Mouse (Mus musculus): ENCODE measurements around the gene Cpne6. TPM values are rescaled to one million over a fixed set of nuclear protein-coding genes. Genes with fewer than 3 reads are reported as not detected.

Gene Cpne6
- polyA plus RNA-seq, 1 experiment from 2014 or later: 6.4 TPM

- peak within 1 kb of the TSS; percentile 50 for H3K4me3 ChIP-seq
- peak within 1 kb of the TSS; percentile 62 for H3K9ac ChIP-seq
- peak within 1 kb of the TSS; percentile 69 for H3K4me2 ChIP-seq
- peak within 1 kb of the TSS; percentile 84 for H3K27ac ChIP-seq (replicated peaks)
- ATAC-seq (ENCODE audit: low FRiP score, low read depth): peak; percentile 90
- under 1% methylated on average over 31 of the region's 32 CpGs for WGBS
- no peaks in the 10 kb centered on the region for H3K9me3 ChIP-seq
- no peaks in the 10 kb centered on the region for H3K27me3 ChIP-seq
- peaks cover 7% of the 10 kb centered on the region; the same call in 1 of the 2 replicates for H3K36me3 ChIP-seq
- H3K4me1 ChIP-seq (replicated peaks): peaks cover 28% of the 10 kb centered on the region
Observed at GRCm38 (mm10) chr14:55540067-55540786, 30.0 kb downstream of the Cpne6 start, which contains the start of gene Pck2. Pck2 (plus strand) TSS chr14:55540266.

- Histone ChIP-seq H3K4me1 (replicated peaks) (peaks cover 28% of the 10 kb centered on the region), H3K27me3 (no peaks in the 10 kb centered on the region), H3K9ac (peak overlapping the region; percentile 62), H3K4me3 (peak overlapping the region; percentile 50), H3K36me3 (peaks cover 8% of the 10 kb centered on the region; the same call in 1 of the 2 replicates), H3K9me3 (no peaks in the 10 kb centered on the region), H3K4me2 (peak overlapping the region; percentile 69), H3K27ac (replicated peaks) (peak overlapping the region; percentile 84)
- peak; percentile 58 for ATAC-seq (ENCODE audit: low FRiP score, low read depth)
- WGBS: 6% methylated on average over 10 of the region's 10 CpGs
Observed at GRCm38 (mm10) chr14:55540787-55541321, 30.6 kb downstream of the Cpne6 start.

GRCm38 (mm10) chr14:55542268-55542667 lies 32.0 kb downstream of the Cpne6 start:
- 96% methylated on average over 12 of the region's 12 CpGs for WGBS
- no peak overlapping the region for H3K9ac ChIP-seq
- H3K4me3 ChIP-seq: no peak overlapping the region
- H3K4me1 ChIP-seq (replicated peaks): peaks cover 28% of the 10 kb centered on the region
- no peak overlapping the region for H3K4me2 ChIP-seq
- no peaks in the 10 kb centered on the region for H3K9me3 ChIP-seq
- no peaks in the 10 kb centered on the region for H3K27me3 ChIP-seq
- no peak for ATAC-seq (ENCODE audit: low FRiP score, low read depth)
- peaks cover 16% of the 10 kb centered on the region; the same call in 1 of the 2 replicates for H3K36me3 ChIP-seq
- H3K27ac ChIP-seq (replicated peaks): no peak overlapping the region

- Histone ChIP-seq H3K36me3 (peaks cover 27% of the 10 kb centered on the region), H3K9ac (no peak overlapping the region), H3K4me3 (no peak overlapping the region), H3K9me3 (no peaks in the 10 kb centered on the region), H3K4me2 (no peak overlapping the region), H3K4me1 (replicated peaks) (peaks cover 28% of the 10 kb centered on the region), H3K27ac (replicated peaks) (no peak overlapping the region), H3K27me3 (no peaks in the 10 kb centered on the region)
- 59% methylated on average over 9 of the region's 9 CpGs for WGBS
- no peak for ATAC-seq (ENCODE audit: low FRiP score, low read depth)
Observed at GRCm38 (mm10) chr14:55544334-55544733, 34.1 kb downstream of the Cpne6 start.

- H3K4me1 ChIP-seq (replicated peaks): no peaks in the 10 kb centered on the region
- no peaks in the 10 kb centered on the region for H3K27me3 ChIP-seq
- H3K9me3 ChIP-seq: no peaks in the 10 kb centered on the region
- WGBS: 81% methylated on average over 6 of the region's 6 CpGs
- ATAC-seq (ENCODE audit: low FRiP score, low read depth): no peak
- no peak overlapping the region for H3K4me2 ChIP-seq
- H3K9ac ChIP-seq: no peak overlapping the region
- no peak overlapping the region for H3K27ac ChIP-seq (replicated peaks)
- H3K36me3 ChIP-seq: peaks cover 20% of the 10 kb centered on the region
- no peak overlapping the region for H3K4me3 ChIP-seq
Observed at GRCm38 (mm10) chr14:55550191-55550590, 39.9 kb downstream of the Cpne6 start.

GRCm38 (mm10) chr14:55551347-55551746 lies 41.1 kb downstream of the Cpne6 start:
- 67% methylated on average over 5 of the region's 5 CpGs for WGBS
- Histone ChIP-seq H3K4me2 (no peak overlapping the region), H3K27ac (replicated peaks) (no peak overlapping the region), H3K4me3 (no peak overlapping the region), H3K4me1 (replicated peaks) (no peaks in the 10 kb centered on the region), H3K9ac (no peak overlapping the region), H3K27me3 (no peaks in the 10 kb centered on the region), H3K9me3 (no peaks in the 10 kb centered on the region), H3K36me3 (peaks cover 14% of the 10 kb centered on the region)
- ATAC-seq (ENCODE audit: low FRiP score, low read depth): no peak

- H3K4me1 ChIP-seq (replicated peaks): no peaks in the 10 kb centered on the region
- H3K36me3 ChIP-seq: peaks cover 11% of the 10 kb centered on the region
- 92% methylated on average over 8 of the region's 8 CpGs for WGBS
- ATAC-seq (ENCODE audit: low FRiP score, low read depth): no peak
- H3K4me2 ChIP-seq: no peak overlapping the region
- H3K27ac ChIP-seq (replicated peaks): no peak overlapping the region
- H3K4me3 ChIP-seq: no peak overlapping the region
- H3K9ac ChIP-seq: no peak overlapping the region
- no peaks in the 10 kb centered on the region for H3K9me3 ChIP-seq
- H3K27me3 ChIP-seq: no peaks in the 10 kb centered on the region
Observed at GRCm38 (mm10) chr14:55551794-55552193, 41.5 kb downstream of the Cpne6 start.

- no peaks in the 10 kb centered on the region for H3K27me3 ChIP-seq
Observed at GRCm38 (mm10) chr14:55554635-55555034, 44.4 kb downstream of the Cpne6 start.

GRCm38 (mm10) chr14:55555788-55556187 lies 45.5 kb downstream of the Cpne6 start:
- Histone ChIP-seq H3K9ac (no peak overlapping the region), H3K4me3 (no peak overlapping the region), H3K9me3 (no peaks in the 10 kb centered on the region), H3K27ac (replicated peaks) (no peak overlapping the region), H3K27me3 (no peaks in the 10 kb centered on the region), H3K4me2 (no peak overlapping the region), H3K36me3 (no peaks in the 10 kb centered on the region), H3K4me1 (replicated peaks) (peaks cover 7% of the 10 kb centered on the region)
- ATAC-seq (ENCODE audit: low FRiP score, low read depth): no peak
- 86% methylated on average over 3 of the region's 3 CpGs for WGBS

More at GRCm38 (mm10) chr14:55554635-55555034, 44.4 kb downstream of the Cpne6 start:
- Histone ChIP-seq H3K4me3 (no peak overlapping the region), H3K36me3 (no peaks in the 10 kb centered on the region), H3K4me2 (no peak overlapping the region), H3K9me3 (no peaks in the 10 kb centered on the region), H3K9ac (no peak overlapping the region), H3K4me1 (replicated peaks) (peaks cover 7% of the 10 kb centered on the region), H3K27ac (replicated peaks) (no peak overlapping the region)
- ATAC-seq (ENCODE audit: low FRiP score, low read depth): no peak

GRCm38 (mm10) chr14:55557003-55557402 lies 46.8 kb downstream of the Cpne6 start:
- Histone ChIP-seq H3K27me3 (no peaks in the 10 kb centered on the region), H3K9ac (no peak overlapping the region), H3K36me3 (no peaks in the 10 kb centered on the region), H3K9me3 (no peaks in the 10 kb centered on the region), H3K4me1 (replicated peaks) (peaks cover 18% of the 10 kb centered on the region), H3K4me2 (no peak overlapping the region), H3K4me3 (no peak overlapping the region), H3K27ac (replicated peaks) (no peak overlapping the region)
- ATAC-seq (ENCODE audit: low FRiP score, low read depth): no peak
- 28% methylated on average over 5 of the region's 5 CpGs for WGBS

GRCm38 (mm10) chr14:55557587-55557986 lies 47.3 kb downstream of the Cpne6 start:
- H3K4me1 ChIP-seq (replicated peaks): peaks cover 24% of the 10 kb centered on the region
- H3K9me3 ChIP-seq: no peaks in the 10 kb centered on the region
- H3K27ac ChIP-seq (replicated peaks): no peak overlapping the region
- 89% methylated on average over 3 of the region's 3 CpGs for WGBS
- ATAC-seq (ENCODE audit: low FRiP score, low read depth): no peak
- H3K4me2 ChIP-seq: no peak overlapping the region
- no peaks in the 10 kb centered on the region for H3K36me3 ChIP-seq
- H3K27me3 ChIP-seq: no peaks in the 10 kb centered on the region
- H3K4me3 ChIP-seq: no peak overlapping the region
- H3K9ac ChIP-seq: no peak overlapping the region

- Histone ChIP-seq H3K27ac (replicated peaks) (peak overlapping the region; percentile 98; the same call in 1 of the 2 replicates), H3K27me3 (no peaks in the 10 kb centered on the region), H3K4me2 (peak overlapping the region; percentile 68), H3K4me1 (replicated peaks) (peaks cover 24% of the 10 kb centered on the region), H3K4me3 (peak overlapping the region; percentile 53), H3K9ac (peak overlapping the region; percentile 73), H3K9me3 (no peaks in the 10 kb centered on the region), H3K36me3 (peaks cover 2% of the 10 kb centered on the region; the same call in 1 of the 2 replicates)
- WGBS: 62% methylated on average over 6 of the region's 6 CpGs
- no peak for ATAC-seq (ENCODE audit: low FRiP score, low read depth)
Observed at GRCm38 (mm10) chr14:55558740-55559448, 48.6 kb downstream of the Cpne6 start.
